ENCODE assay signal across 15 mouse cellular contexts in the genomic region with DNA sequence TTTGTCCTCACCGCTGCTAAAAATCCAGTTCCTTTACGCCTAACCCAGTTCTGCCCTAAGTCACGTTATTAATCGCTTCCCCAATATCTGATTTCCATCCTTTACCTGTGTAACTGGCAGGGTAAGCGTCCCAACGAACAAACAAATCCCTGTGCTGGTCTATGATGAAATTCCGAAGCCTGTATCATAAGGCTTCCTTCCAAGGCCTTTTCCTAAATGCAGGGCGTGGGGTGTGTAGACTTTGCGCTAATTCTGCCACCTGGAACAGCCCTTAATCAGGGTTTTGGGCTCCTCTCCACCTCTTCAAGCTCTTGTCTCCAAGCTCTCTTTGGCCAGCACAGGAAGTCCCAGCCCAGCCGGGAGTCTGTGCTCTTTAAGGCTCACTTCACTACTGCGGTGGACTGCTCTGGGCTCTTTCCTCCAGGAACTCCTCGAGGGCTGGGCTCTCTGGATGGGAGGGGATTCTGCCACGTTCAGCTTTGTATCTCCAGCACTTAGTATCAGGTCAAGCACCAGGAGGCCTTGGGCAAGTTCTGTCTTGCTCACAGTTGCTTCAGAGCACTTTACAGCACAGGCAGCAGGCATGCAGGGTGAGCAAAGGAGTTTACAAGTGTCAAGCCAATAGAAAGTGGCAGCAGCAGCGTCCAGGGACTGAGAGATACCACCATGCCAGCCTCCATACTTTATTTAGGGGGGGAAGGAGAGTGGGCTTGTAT. TPM values are rescaled to one million over a fixed set of nuclear protein-coding genes. Genes with fewer than 3 reads are reported as not detected.
DNase-seq lines count a peak whose midpoint lies in the region; ATAC-seq and TF ChIP-seq lines count a peak whose summit lies in the region.
"Had no signal": no experiment of that assay in that cellular context is flagged by ENCODE, and none has a peak within 500 bp of the region (broad histone marks: within the 10 kb centered on the region; RNA-seq: fewer than 3 reads in every experiment).

No protein-coding gene starts in this region.

- no peak overlapping the region for H3K27ac ChIP-seq in hindbrain, embryonic 15.5 days (replicated peaks)
- no peak overlapping the region for H3K27ac ChIP-seq in hindbrain, embryonic 12.5 days
- H3K27ac ChIP-seq in midbrain, embryonic 10.5 days (replicated peaks) = 0 out of 2 replicates have a peak overlapping the region, but pooled peaks have one; percentile 47
- H3K27ac ChIP-seq in midbrain, embryonic 15.5 days = no peak overlapping the region
- H3K27ac ChIP-seq in heart, embryonic 12.5 days (ENCODE audit: poor library complexity, severe bottlenecking) = peak overlapping the region; percentile 69
- peak overlapping the region; percentile 65 for H3K27ac ChIP-seq in stomach, postnatal 0 days (replicated peaks)
- H3K27ac ChIP-seq: forebrain, embryonic 15.5 days had no signal

- 0 out of 2 replicates have a peak, but pooled peaks have one; percentile 16 for ATAC-seq in hindbrain, embryonic 15.5 days (ENCODE audit: low FRiP score, low read depth)
- ATAC-seq in hindbrain, embryonic 12.5 days (ENCODE audit: low FRiP score) = no peak
- no peak for ATAC-seq in midbrain, embryonic 15.5 days (replicated peaks)
- ATAC-seq in heart, embryonic 12.5 days (ENCODE audit: insufficient number of reproducible peaks, low FRiP score) = no peak
- ATAC-seq in stomach, postnatal 0 days (ENCODE audit: low FRiP score, low TSS enrichment) = no peak
- ATAC-seq: forebrain, embryonic 15.5 days; inflammation-experienced regulatory T-cells, adult 6 months had no signal

- H3K36me3 ChIP-seq in hindbrain, embryonic 15.5 days = no peaks in the 10 kb centered on the region
- H3K36me3 ChIP-seq in hindbrain, embryonic 12.5 days = peaks cover 2% of the 10 kb centered on the region
- H3K36me3 ChIP-seq in midbrain, embryonic 10.5 days = peaks cover 4% of the 10 kb centered on the region
- no peaks in the 10 kb centered on the region for H3K36me3 ChIP-seq in midbrain, embryonic 15.5 days (replicated peaks)
- no peaks in the 10 kb centered on the region for H3K36me3 ChIP-seq in heart, embryonic 12.5 days
- H3K36me3 ChIP-seq in stomach, postnatal 0 days (ENCODE audit: control insufficient read depth, insufficient read depth, low read length) = no peaks in the 10 kb centered on the region

- H3K4me3 ChIP-seq in hindbrain, embryonic 15.5 days = no peak overlapping the region
- no peak overlapping the region for H3K4me3 ChIP-seq in hindbrain, embryonic 12.5 days
- H3K4me3 ChIP-seq in midbrain, embryonic 10.5 days = no peak overlapping the region
- no peak overlapping the region for H3K4me3 ChIP-seq in midbrain, embryonic 15.5 days
- no peak overlapping the region for H3K4me3 ChIP-seq in heart, embryonic 12.5 days
- H3K4me3 ChIP-seq in stomach, postnatal 0 days (ENCODE audit: low read depth, low read length) = no peak overlapping the region
- H3K4me3 ChIP-seq: forebrain, embryonic 15.5 days had no signal

- no peak for TF ChIP-seq CTCF in stomach, postnatal 0 days (IDR thresholded peaks at IDR 0.05; ENCODE audit: low read depth)

- WGBS in hindbrain, embryonic 15.5 days = 69% methylated on average over 14 of the region's 14 CpGs
- WGBS in hindbrain, embryonic 12.5 days = 70% methylated on average over 14 of the region's 14 CpGs
- 72% methylated on average over 14 of the region's 14 CpGs for WGBS in midbrain, embryonic 10.5 days
- 69% methylated on average over 14 of the region's 14 CpGs for WGBS in midbrain, embryonic 15.5 days
- WGBS in heart, embryonic 12.5 days = 53% methylated on average over 14 of the region's 14 CpGs
- WGBS in stomach, postnatal 0 days = 48% methylated on average over 14 of the region's 14 CpGs

- H3K4me2 ChIP-seq in hindbrain, embryonic 15.5 days = no peak overlapping the region
- no peak overlapping the region for H3K4me2 ChIP-seq in hindbrain, embryonic 12.5 days (replicated peaks)
- no peak overlapping the region for H3K4me2 ChIP-seq in midbrain, embryonic 15.5 days
- H3K4me2 ChIP-seq in heart, embryonic 12.5 days = peak overlapping the region; percentile 5; the same call in 1 of the 2 replicates
- no peak overlapping the region; the same call in 1 of the 2 replicates for H3K4me2 ChIP-seq in stomach, postnatal 0 days (replicated peaks; ENCODE audit: low read depth)
- H3K4me2 ChIP-seq: forebrain, embryonic 15.5 days had no signal

- H3K9me3 ChIP-seq in hindbrain, embryonic 15.5 days = no peaks in the 10 kb centered on the region
- no peaks in the 10 kb centered on the region for H3K9me3 ChIP-seq in hindbrain, embryonic 12.5 days (replicated peaks)
- no peaks in the 10 kb centered on the region for H3K9me3 ChIP-seq in midbrain, embryonic 10.5 days (replicated peaks)
- no peaks in the 10 kb centered on the region for H3K9me3 ChIP-seq in midbrain, embryonic 15.5 days
- no peaks in the 10 kb centered on the region for H3K9me3 ChIP-seq in heart, embryonic 12.5 days (replicated peaks)
- H3K9me3 ChIP-seq in stomach, postnatal 0 days (ENCODE audit: control insufficient read depth, low read length) = no peaks in the 10 kb centered on the region
- H3K9me3 ChIP-seq: forebrain, embryonic 15.5 days had no signal

- H3K9ac ChIP-seq in hindbrain, embryonic 15.5 days = no peak overlapping the region
- H3K9ac ChIP-seq in hindbrain, embryonic 12.5 days = no peak overlapping the region
- H3K9ac ChIP-seq in midbrain, embryonic 15.5 days = no peak overlapping the region
- H3K9ac ChIP-seq in heart, embryonic 12.5 days = no peak overlapping the region; the same call in 1 of the 2 replicates
- H3K9ac ChIP-seq in stomach, postnatal 0 days (ENCODE audit: low read length) = no peak overlapping the region
- H3K9ac ChIP-seq: forebrain, embryonic 15.5 days had no signal

- peaks cover 4% of the 10 kb centered on the region; the same call in 1 of the 2 replicates for H3K4me1 ChIP-seq in hindbrain, embryonic 15.5 days (replicated peaks)
- peaks cover 4% of the 10 kb centered on the region for H3K4me1 ChIP-seq in hindbrain, embryonic 12.5 days
- H3K4me1 ChIP-seq in midbrain, embryonic 10.5 days = peaks cover 8% of the 10 kb centered on the region
- H3K4me1 ChIP-seq in midbrain, embryonic 15.5 days = no peaks in the 10 kb centered on the region
- peaks cover 56% of the 10 kb centered on the region for H3K4me1 ChIP-seq in heart, embryonic 12.5 days (replicated peaks)
- no peaks in the 10 kb centered on the region; the same call in 1 of the 2 replicates for H3K4me1 ChIP-seq in stomach, postnatal 0 days (replicated peaks; ENCODE audit: control insufficient read depth, insufficient read depth)
- H3K4me1 ChIP-seq: forebrain, embryonic 15.5 days had no signal

- DNase-seq in midbrain, embryonic 10.5 days (ENCODE audit: low spot score) = no peak
- DNase-seq in stomach, postnatal 0 days (ENCODE audit: low spot score) = no peak
- no peak for DNase-seq in gastrocnemius, postnatal 10 days
- no peak for DNase-seq in adrenal gland, adult 18-20 months (ENCODE audit: low spot score in 2 of 2)
- DNase-seq: adrenal gland, postnatal 36 days; cerebellum, postnatal 36 days; left cerebral cortex, postnatal 4 days; spleen, adult 18-20 months had no signal

- no peaks in the 10 kb centered on the region for H3K27me3 ChIP-seq in hindbrain, embryonic 15.5 days
- H3K27me3 ChIP-seq in hindbrain, embryonic 12.5 days = no peaks in the 10 kb centered on the region
- no peaks in the 10 kb centered on the region for H3K27me3 ChIP-seq in midbrain, embryonic 10.5 days (ENCODE audit: low read depth, poor library complexity, severe bottlenecking)
- no peaks in the 10 kb centered on the region for H3K27me3 ChIP-seq in midbrain, embryonic 15.5 days (replicated peaks)
- H3K27me3 ChIP-seq in heart, embryonic 12.5 days (replicated peaks) = no peaks in the 10 kb centered on the region
- H3K27me3 ChIP-seq in stomach, postnatal 0 days (ENCODE audit: control insufficient read depth, insufficient read depth, low read length) = no peaks in the 10 kb centered on the region
- H3K27me3 ChIP-seq: forebrain, embryonic 15.5 days had no signal

- no peak for TF ChIP-seq EP300 in stomach, postnatal 0 days (optimal IDR thresholded peaks at IDR 0.05)

RNA-seq across cellular contexts. Expression of gene Mpzl1, which starts 48.8 kb away (rescaled TPM):
- polyA plus RNA-seq in hindbrain, embryonic 15.5 days (2015; fragmentation: Nextera tagmentation; extraction: Ambion mirVana) = 156 TPM in 2 replicates
- polyA plus RNA-seq in hindbrain, embryonic 12.5 days (2016; fragmentation: Nextera tagmentation; extraction: Ambion mirVana) = 140 and 148 TPM in 2 replicates
- 134 TPM in 2 replicates for polyA plus RNA-seq in midbrain, embryonic 10.5 days (2016; fragmentation: Nextera tagmentation; extraction: Ambion mirVana)
- 156 and 168 TPM in 2 replicates for polyA plus RNA-seq in midbrain, embryonic 15.5 days (2015; fragmentation: Nextera tagmentation; extraction: Ambion mirVana)
- 126 and 135 TPM in 2 replicates for polyA plus RNA-seq in heart, embryonic 12.5 days (2016; fragmentation: Nextera tagmentation; extraction: Ambion mirVana)
- 71.4 and 76.4 TPM in 2 replicates for polyA plus RNA-seq in stomach, postnatal 0 days (2015; fragmentation: Nextera tagmentation; extraction: Ambion mirVana)
- total RNA-seq in gastrocnemius, postnatal 10 days (2021) = 10 to 100 TPM; 34.6 to 46.9 TPM
- 10 to 100 TPM; 11.0 to 12.7 TPM for total RNA-seq in adrenal gland, adult 18-20 months (2021)
- total RNA-seq: neutrophil, adult 5-6 weeks had no signal

Comparison
In these comparisons a context has a peak if more than half of its experiments do, and no peak if none do; other contexts are left out.
1. H3K27ac ChIP-seq: peak in midbrain, embryonic 10.5 days (single experiment), heart, embryonic 12.5 days (single experiment) and stomach, postnatal 0 days (single experiment); none in hindbrain, embryonic 15.5 days (single experiment), hindbrain, embryonic 12.5 days (single experiment) and midbrain, embryonic 15.5 days (single experiment).